Mouse (Mus musculus): ENCODE results near the gene Arl5b.

- TF ChIP-seq POLR2A (IDR thresholded peaks at IDR 0.05; ENCODE audit: insufficient read length, low read depth), result no peak
- TF ChIP-seq POLR2AphosphoS2 (IDR thresholded peaks at IDR 0.05; ENCODE audit: insufficient read length, low read depth), result no peak
- TF ChIP-seq REST (IDR thresholded peaks at IDR 0.05; ENCODE audit: insufficient read depth, insufficient read length), result no peak
Observed at GRCm38 (mm10) chr2:15008072-15008471, 41.1 kb upstream of the Arl5b start.
